Comparison of ENCODE assay signal across 1 mouse cellular context in genomic region chr2:131354049-131354448, GRCm38 (mm10).
TF ChIP-seq lines count a peak whose summit lies in the region.

No protein-coding gene starts in this region.

TF ChIP-seq in MEL, 35 proteins besides CTCF, POLR2A, EP300 and RAD21 (continued from another document):
- TF ChIP-seq TBP (IDR thresholded peaks at IDR 0.05; ENCODE audit: low read depth, low read length) (no peak), ZNF384 (IDR thresholded peaks at IDR 0.05; ENCODE audit: low read depth, low read length) (no peak)
TF ChIP-seq in MEL: peak in this region for 0.
